Mouse (Mus musculus): ENCODE measurements at regions not wholly inside any gene's neighbourhood (a gene's known extent, or its start where the extent isn't known, plus 50 kb on each side); places are given as distances from the start of the nearest gene placed in this dataset.
A peak's percentile ranks its signal among the peaks of the same experiment; 100 is the strongest.

GRCm38 (mm10) chr12:96748868-96749615 is 1057.0 kb downstream of the Flrt2 start:
- ATAC-seq (replicated peaks; ENCODE audit: poor library complexity, severe bottlenecking) = no peak

- no peak for ATAC-seq (replicated peaks; ENCODE audit: poor library complexity, severe bottlenecking)
These were observed 1062.7 kb downstream of the Flrt2 start for GRCm38 (mm10) chr12:96754714-96755113.

DNA sequence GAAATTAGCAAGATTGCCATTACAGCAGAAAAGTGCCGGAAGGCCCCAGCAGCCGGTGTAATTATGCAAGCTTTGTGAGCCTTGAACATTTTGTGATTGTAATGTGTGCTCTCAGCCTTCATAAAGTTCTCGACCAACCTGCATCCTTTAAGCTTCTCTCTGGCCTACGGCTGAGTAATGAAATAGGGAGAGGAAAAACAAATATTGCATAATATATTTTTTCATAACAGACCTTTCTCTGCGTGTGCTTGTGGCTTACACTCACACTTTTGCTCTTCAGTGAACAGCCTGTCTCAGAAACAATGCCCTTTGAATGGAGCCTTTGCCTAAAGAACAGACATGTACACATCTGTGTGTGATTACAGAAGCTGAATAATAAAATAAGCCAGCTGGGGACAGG is 1071.1 kb downstream of the Flrt2 start:
- ATAC-seq (replicated peaks; ENCODE audit: poor library complexity, severe bottlenecking) = peak; percentile 59

DNA sequence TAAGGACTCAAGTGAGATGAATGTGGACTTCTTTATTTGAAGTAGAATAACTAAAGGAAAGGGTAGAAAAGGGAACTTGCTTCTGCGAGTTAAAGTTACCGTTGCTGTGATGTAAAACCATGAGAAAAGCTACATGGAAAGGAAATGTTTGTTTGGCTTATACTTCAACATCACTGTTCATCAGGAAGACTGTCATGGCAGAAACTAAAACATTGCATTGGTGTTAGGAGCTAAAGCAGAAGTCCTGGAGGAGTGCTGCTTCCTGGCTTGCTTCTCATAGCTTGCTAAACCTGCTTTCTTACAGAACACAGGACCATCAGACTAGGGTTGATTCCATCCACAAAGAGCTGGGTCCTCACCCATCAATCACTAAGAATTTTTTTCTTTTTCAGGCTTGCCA is 1071.6 kb downstream of the Flrt2 start:
- ATAC-seq (replicated peaks; ENCODE audit: poor library complexity, severe bottlenecking) = peak; percentile 61; the same call in 1 of the 2 replicates

- no peak for ATAC-seq (replicated peaks; ENCODE audit: poor library complexity, severe bottlenecking)
These were observed 1072.2 kb downstream of the Flrt2 start for GRCm38 (mm10) chr12:96764186-96764585.

DNA sequence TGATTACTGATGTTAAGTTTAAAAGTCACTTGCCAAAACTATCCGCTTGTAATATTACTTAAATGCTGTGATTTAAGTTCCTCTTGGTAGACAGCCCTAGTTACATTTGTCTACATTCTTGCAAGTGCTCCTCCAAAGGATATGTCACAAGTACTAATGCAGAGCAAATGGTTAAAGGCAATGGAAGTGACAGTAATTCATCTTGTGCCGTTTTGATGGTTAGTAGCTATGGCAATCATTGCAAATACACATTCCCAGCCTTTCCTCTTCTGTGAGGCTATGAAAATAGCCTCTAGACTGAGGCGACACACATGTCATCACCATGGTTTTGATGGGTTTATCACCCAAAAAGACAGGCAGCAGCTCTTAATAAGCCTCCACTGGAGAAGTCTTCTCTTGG is 1079.2 kb downstream of the Flrt2 start:
- no peak for ATAC-seq (replicated peaks; ENCODE audit: poor library complexity, severe bottlenecking)

GRCm38 (mm10) chr12:96821376-96821775 is 1129.3 kb downstream of the Flrt2 start:
- ATAC-seq (replicated peaks; ENCODE audit: poor library complexity, severe bottlenecking) = no peak

DNA sequence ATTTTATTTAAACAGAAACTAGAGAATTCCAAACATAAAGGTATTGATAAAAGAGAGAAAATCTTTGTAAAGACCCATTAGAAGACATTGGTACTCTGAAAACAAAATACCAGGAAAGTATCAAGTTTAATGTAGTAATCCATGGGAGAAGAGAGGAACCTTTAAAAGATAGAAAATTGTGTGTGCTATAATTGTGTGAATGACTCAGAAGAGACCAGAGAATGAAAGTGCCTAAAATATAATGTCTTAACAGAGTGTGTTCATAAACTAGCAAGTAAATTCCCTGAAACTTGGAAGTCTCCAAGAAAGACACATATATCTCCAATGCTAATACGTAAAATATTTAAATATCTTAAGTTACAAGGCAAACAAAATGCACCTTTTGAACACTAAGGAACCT is 1136.4 kb downstream of the Flrt2 start:
- no peak for ATAC-seq (replicated peaks; ENCODE audit: poor library complexity, severe bottlenecking)
